Mouse (Mus musculus) stomach, embryonic 14.5 days (tissue): ENCODE measurements around the gene Gm29866. TPM values are rescaled to one million over a fixed set of nuclear protein-coding genes. Genes with fewer than 3 reads are reported as not detected.
"Not testable (repeated sequence)": the region's sequence is repeated elsewhere in the genome, so short reads cannot be mapped to it uniquely, and the experiment has no call there.

Experiments used
- ATAC-seq: fragments of 200-750 bp; cut with Nextera tagmentation; 2 replicates; pipeline ENCODE4 v1.8.0; 2017; ENCODE audit warnings: low read depth, moderate TSS enrichment; ENCODE audit not compliant: insufficient number of reproducible peaks, insufficient read depth, low FRiP score
- H3K27ac ChIP-seq: fragments of 300-500 bp; sonication (generic); 2 replicates; pipeline ENCODE4 v1.5.1; 2014; ENCODE audit warnings: mild to moderate bottlenecking, low read length, moderate library complexity, mixed read lengths
- H3K27me3 ChIP-seq: fragments of 300-500 bp; sonication (generic); 2 replicates; pipeline ENCODE4 v1.6.1; 2014; ENCODE audit warnings: low read length, control low read depth, mixed read lengths; ENCODE audit not compliant: control insufficient read depth, insufficient read depth
- H3K36me3 ChIP-seq: fragments of 300-500 bp; sonication (generic); 2 replicates; pipeline ENCODE4 v1.6.1; 2014; ENCODE audit warnings: mild to moderate bottlenecking, control low read depth, low read length, moderate library complexity, mixed read lengths; ENCODE audit not compliant: control insufficient read depth, insufficient read depth
- H3K4me1 ChIP-seq: fragments of 300-500 bp; sonication (generic); 2 replicates; pipeline ENCODE4 v1.6.1; 2014; ENCODE audit warnings: low read length, control low read depth, mixed read lengths; ENCODE audit not compliant: control insufficient read depth, insufficient read depth
- H3K4me2 ChIP-seq: fragments of 300-500 bp; sonication (generic); replicated peaks from 2 replicates; pipeline ENCODE4 v1.6.1; 2014; ENCODE audit warnings: low read depth, low read length, control low read depth
- H3K4me3 ChIP-seq: fragments of 300-500 bp; sonication (generic); 2 replicates; pipeline ENCODE4 v1.5.1; 2014; ENCODE audit warnings: low read depth, low read length, control low read depth
- H3K9ac ChIP-seq: fragments of 300-500 bp; sonication (generic); replicated peaks from 2 replicates; pipeline ENCODE4 v1.6.1; 2014; ENCODE audit warnings: low read depth, mild to moderate bottlenecking, control low read depth, low read length, moderate library complexity, mixed read lengths
- H3K9me3 ChIP-seq: fragments of 300-500 bp; sonication (generic); 2 replicates; pipeline ENCODE4 v1.6.1; 2016; ENCODE audit warnings: low read depth, low read length, control low read depth; ENCODE audit not compliant: control insufficient read depth
- whole genome bisulfite sequencing: fragments of 180-500 bp; shearing (Covaris S2); extraction: QIAGEN DNeasy Blood & Tissue Kit; methylation state at CpG from one replicate; pipeline ENCODE4 v1.1.7; 2014; 5-methylcytosine and 5-hydroxymethylcytosine counted together
- polyA plus RNA-seq: library from polyadenylated mRNA; unstranded; fragments of >200 nt; fragmentation: Nextera tagmentation; extraction: Ambion mirVana; gene quantifications from 2 replicates; pipeline ENCODE4 v1.2.1, GENCODE M21; 2014

Gene Gm29866
- polyA plus RNA-seq = not detected in 2 replicates

GRCm38 (mm10) chrY:20993557-20993956 is at the start of gene Gm29866:
Gm29866 (minus strand) TSS chrY:20993657.
- H3K27me3 ChIP-seq, H3K27ac ChIP-seq, H3K4me3 ChIP-seq, H3K4me2 ChIP-seq, H3K9me3 ChIP-seq, ATAC-seq, H3K9ac ChIP-seq, H3K36me3 ChIP-seq, H3K4me1 ChIP-seq: not testable (repeated sequence)
- no CpG with 5 or more reads among the region's 6 CpGs for WGBS

Other genes starting within 250 kb of the Gm29866 start
- not detected in 2 replicates for gene Gm20909, start 170.9 kb upstream of the Gm29866 start, polyA plus RNA-seq
- not detected in 2 replicates for gene Gm20865, start 247.9 kb upstream of the Gm29866 start, polyA plus RNA-seq